Mouse (Mus musculus) CH12.LX (cell line): Measurements from ENCODE around the gene Grin3b.

Experiments used
- CHD1 ChIP-seq: IDR thresholded peaks from 2 replicates; pipeline ENCODE4 v1.6.1; 2012; ENCODE audit warnings: low read depth, low read length, improper control_type of control experiment, inconsistent platforms
- CTCF ChIP-seq, 2 experiments: IDR thresholded peaks in 1 of 2; conservative IDR thresholded peaks in 1 of 2; 2 replicates each; pipeline ENCODE4 v1.5.1; 2011 to 2012; ENCODE audit warnings: low read depth in 2 of 2, low read length in 2 of 2, improper control_type of control experiment in 1 of 2, inconsistent platforms in 1 of 2, mild to moderate bottlenecking in 1 of 2, moderate library complexity in 1 of 2
- ELF1 ChIP-seq: IDR thresholded peaks from 2 replicates; pipeline ENCODE4 v1.6.1; 2014; ENCODE audit warnings: low read depth, mild to moderate bottlenecking, inconsistent platforms, low read length, improper control_type of control experiment
- EP300 ChIP-seq: IDR thresholded peaks from 2 replicates; pipeline ENCODE4 v1.6.1; 2011; ENCODE audit warnings: low read length, improper control_type of control experiment
- ETS1 ChIP-seq: conservative IDR thresholded peaks from 2 replicates; pipeline ENCODE4 v1.6.1; 2012; ENCODE audit warnings: low read depth, mild to moderate bottlenecking, inconsistent platforms, low read length, improper control_type of control experiment, moderate library complexity
- HCFC1 ChIP-seq: IDR thresholded peaks from 2 replicates; pipeline ENCODE4 v1.6.1; 2012; ENCODE audit warnings: low read depth, mild to moderate bottlenecking, inconsistent platforms, low read length, improper control_type of control experiment
- NELFE ChIP-seq: IDR thresholded peaks from 2 replicates; pipeline ENCODE4 v1.6.1; 2011; ENCODE audit warnings: low read depth, low read length, improper control_type of control experiment
- POLR2A ChIP-seq: IDR thresholded peaks from 2 replicates; pipeline ENCODE4 v1.6.1; 2011; ENCODE audit warnings: low read depth, mild to moderate bottlenecking, improper control_type of control experiment, low read length
- POLR2AphosphoS2 ChIP-seq: IDR thresholded peaks from 2 replicates; pipeline ENCODE4 v1.6.1; 2011; ENCODE audit warnings: low read depth, low read length, improper control_type of control experiment
- SMC3 ChIP-seq: IDR thresholded peaks from 2 replicates; pipeline ENCODE4 v1.6.1; 2011; ENCODE audit warnings: low read depth, low read length, improper control_type of control experiment
- USF2 ChIP-seq: conservative IDR thresholded peaks from 2 replicates; pipeline ENCODE4 v1.6.1; 2011; ENCODE audit warnings: low read depth, low read length, improper control_type of control experiment
- ZC3H11A ChIP-seq: IDR thresholded peaks from 2 replicates; pipeline ENCODE4 v1.6.1; 2012; ENCODE audit warnings: low read depth, mild to moderate bottlenecking, inconsistent platforms, low read length, improper control_type of control experiment
- ZMIZ1 ChIP-seq: IDR thresholded peaks from 2 replicates; pipeline ENCODE4 v1.6.1; 2012; ENCODE audit warnings: low read depth, mild to moderate bottlenecking, inconsistent platforms, low read length, improper control_type of control experiment

DNA sequence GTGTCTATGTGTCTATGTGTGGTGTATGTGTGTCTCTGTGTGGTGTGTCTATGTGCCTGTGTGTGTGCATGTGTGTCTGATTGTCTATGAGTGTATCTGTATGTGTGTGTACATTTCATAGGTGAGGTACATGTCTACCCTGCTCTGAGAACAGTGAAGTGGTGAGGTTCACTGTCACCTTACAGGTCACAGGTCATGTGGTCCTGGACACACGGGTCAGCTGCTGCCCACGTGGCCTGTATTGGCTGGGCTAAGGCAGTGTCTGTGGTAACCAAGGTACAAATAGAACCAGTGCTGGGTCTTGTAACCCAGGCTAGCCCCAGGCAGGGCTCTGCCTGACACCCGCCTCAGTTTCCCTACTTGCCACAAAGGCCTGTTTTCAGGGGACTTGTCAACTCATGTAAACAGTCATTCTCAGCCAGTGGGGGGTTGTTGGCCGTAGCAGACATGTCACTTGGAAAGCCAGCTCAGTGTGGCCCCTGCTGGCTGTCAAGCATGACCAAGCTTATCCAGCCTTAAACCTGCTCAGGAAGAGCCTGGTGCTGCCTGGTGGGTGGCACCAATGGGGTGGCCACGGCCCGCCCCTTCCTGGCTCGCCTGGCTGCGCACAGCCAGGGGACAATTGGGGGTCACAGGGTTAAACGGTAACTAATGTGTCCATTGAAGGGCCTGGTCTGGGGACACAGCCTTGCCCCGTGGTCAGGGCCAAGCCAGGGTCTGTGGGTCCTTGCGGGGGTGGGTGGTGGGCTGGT is 32.6 kb upstream of the Grin3b start:
- TF ChIP-seq CTCF (conservative IDR thresholded peaks at IDR 0.05 in 1 of 2, IDR thresholded peaks at IDR 0.05 in 1 of 2; ENCODE audit: low read depth in 2 of 2, low read length in 2 of 2) (peak in 1 of 2 experiments; percentile 5; a peak in 1 of 4 replicates), HCFC1 (no peak), NELFE (no peak), EP300 (no peak), CHD1 (0 out of 2 replicates have a peak, but pooled peaks have one; percentile 37), SMC3 (no peak), ZMIZ1 (no peak), ETS1 (no peak), ZC3H11A (no peak), ELF1 (no peak), POLR2A (peak; percentile 23; the same call in 1 of the 2 replicates), POLR2AphosphoS2 (no peak; the same call in 1 of the 2 replicates), USF2 (no peak)
